ENCODE assay signal across 8 mouse cellular contexts in the genomic region with DNA sequence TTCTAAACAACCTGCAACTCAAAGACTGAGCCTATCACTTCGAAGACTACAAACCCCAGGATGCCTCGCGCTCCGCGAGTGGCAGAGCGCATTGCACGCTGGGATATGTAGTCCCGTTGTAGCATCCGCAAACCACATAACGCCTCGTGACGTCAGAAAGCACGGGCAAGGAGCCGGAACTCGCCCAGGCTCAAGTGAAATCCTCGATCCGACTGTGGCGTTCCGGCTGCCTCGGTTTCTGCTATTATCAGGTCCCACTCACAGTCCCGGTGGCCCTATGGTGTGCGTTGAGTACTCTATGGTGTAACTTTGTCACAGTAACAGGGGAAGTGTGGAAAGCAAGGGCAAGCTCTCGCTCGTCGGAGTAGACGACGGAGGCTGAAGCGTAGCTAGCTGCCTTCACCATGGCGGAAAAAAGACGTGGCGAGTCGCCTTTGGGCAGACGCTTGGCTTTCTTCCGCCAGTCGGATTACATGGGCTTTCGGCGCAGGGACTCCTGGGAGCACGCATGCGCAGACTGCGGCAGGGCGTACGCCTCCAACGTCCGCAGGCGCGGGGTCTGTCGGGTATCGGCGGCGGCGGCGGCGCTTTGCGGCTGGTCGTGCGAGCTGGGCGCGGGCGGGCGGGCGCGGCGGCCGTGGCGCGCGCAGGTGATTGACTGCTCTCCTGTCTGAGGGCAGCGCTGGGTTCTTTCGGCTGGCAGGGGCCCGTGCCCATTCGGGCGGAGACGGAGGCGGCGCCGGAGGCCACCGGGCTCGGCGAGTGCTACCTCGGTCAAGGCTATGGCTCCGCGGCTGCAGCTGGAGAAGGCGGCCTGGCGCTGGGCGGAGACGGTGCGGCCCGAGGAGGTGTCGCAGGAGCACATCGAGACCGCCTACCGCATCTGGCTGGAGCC. TPM values are rescaled to one million over a fixed set of nuclear protein-coding genes. Genes with fewer than 3 reads are reported as not detected.
DNase-seq lines count a peak whose midpoint lies in the region; ATAC-seq lines count a peak whose summit lies in the region.

A gene (plus strand): TSS at position 155 of the 895 bp plus-strand sequence.

- ATAC-seq in heart, embryonic 13.5 days (ENCODE audit: extremely low read depth, insufficient number of reproducible peaks, low FRiP score, low TSS enrichment): peak; percentile 86
- ATAC-seq in liver, embryonic 12.5 days: peak; percentile 90
- ATAC-seq in stomach, embryonic 15.5 days (ENCODE audit: insufficient read depth, low FRiP score, low read depth): peak; percentile 94

- H3K36me3 ChIP-seq in heart, embryonic 13.5 days: no peaks in the 10 kb centered on the region
- H3K36me3 ChIP-seq in liver, embryonic 12.5 days: peaks cover 9% of the 10 kb centered on the region; the same call in 1 of the 2 replicates
- H3K36me3 ChIP-seq in stomach, embryonic 15.5 days: no peaks in the 10 kb centered on the region

- H3K9me3 ChIP-seq in heart, embryonic 13.5 days: no peaks in the 10 kb centered on the region
- H3K9me3 ChIP-seq in liver, embryonic 12.5 days (replicated peaks): no peaks in the 10 kb centered on the region
- no peaks in the 10 kb centered on the region for H3K9me3 ChIP-seq in stomach, embryonic 15.5 days

- H3K4me1 ChIP-seq in brown adipose tissue, adult 24 weeks (ENCODE audit: control insufficient read depth, insufficient read depth, insufficient read length, low read length): peaks cover 14% of the 10 kb centered on the region
- H3K4me1 ChIP-seq in heart, embryonic 13.5 days: peaks cover 34% of the 10 kb centered on the region
- H3K4me1 ChIP-seq in liver, embryonic 12.5 days: peaks cover 45% of the 10 kb centered on the region
- peaks cover 13% of the 10 kb centered on the region; the same call in 1 of the 2 replicates for H3K4me1 ChIP-seq in stomach, embryonic 15.5 days

- WGBS in heart, embryonic 13.5 days: under 1% methylated on average over 92 of the region's 92 CpGs
- WGBS in liver, embryonic 12.5 days (ENCODE audit: insufficient replicate concordance): under 1% methylated on average over 91 of the region's 92 CpGs
- under 1% methylated on average over 87 of the region's 92 CpGs for WGBS in stomach, embryonic 15.5 days

- peak; percentile 100 for DNase-seq in CD4-positive, CD25-positive, alpha-beta regulatory T cell, adult 2 months (ENCODE audit: low read depth, low spot score)
- peak; percentile 66 for DNase-seq in fat pad, adult 2 months (ENCODE audit: extremely low read depth, low read depth, low spot score)
- DNase-seq in kidney, postnatal 10 days: peak; percentile 100
- peak; percentile 97 to 98 for DNase-seq in natural killer cell, adult 2 months (ENCODE audit: low spot score in 2 of 2)

- peak within 1 kb of the TSS; percentile 100 for H3K27ac ChIP-seq in brown adipose tissue, adult 24 weeks (replicated peaks; ENCODE audit: low read depth, low read length)
- H3K27ac ChIP-seq in heart, embryonic 13.5 days (replicated peaks): peak within 1 kb of the TSS; percentile 99
- H3K27ac ChIP-seq in liver, embryonic 12.5 days: peak within 1 kb of the TSS; percentile 99
- H3K27ac ChIP-seq in stomach, embryonic 15.5 days: peak within 1 kb of the TSS; percentile 100

- H3K4me3 ChIP-seq in brown adipose tissue, adult 24 weeks (ENCODE audit: insufficient read depth, low read depth, low read length): peak within 1 kb of the TSS; percentile 92
- H3K4me3 ChIP-seq in heart, embryonic 13.5 days: peak within 1 kb of the TSS; percentile 86
- H3K4me3 ChIP-seq in liver, embryonic 12.5 days: peak within 1 kb of the TSS; percentile 91
- peak within 1 kb of the TSS; percentile 98 for H3K4me3 ChIP-seq in stomach, embryonic 15.5 days (replicated peaks)

- peak within 1 kb of the TSS; percentile 95 for H3K9ac ChIP-seq in heart, embryonic 13.5 days
- peak within 1 kb of the TSS; percentile 94 for H3K9ac ChIP-seq in liver, embryonic 12.5 days
- peak within 1 kb of the TSS; percentile 77 for H3K9ac ChIP-seq in stomach, embryonic 15.5 days

- peak within 1 kb of the TSS; percentile 89 for H3K4me2 ChIP-seq in heart, embryonic 13.5 days
- H3K4me2 ChIP-seq in liver, embryonic 12.5 days: peak within 1 kb of the TSS; percentile 83
- H3K4me2 ChIP-seq in stomach, embryonic 15.5 days: peak within 1 kb of the TSS; percentile 74

- no peaks in the 10 kb centered on the region; the same call in 1 of the 2 replicates for H3K27me3 ChIP-seq in heart, embryonic 13.5 days (replicated peaks)
- H3K27me3 ChIP-seq in liver, embryonic 12.5 days (replicated peaks): no peaks in the 10 kb centered on the region
- H3K27me3 ChIP-seq in stomach, embryonic 15.5 days (replicated peaks): no peaks in the 10 kb centered on the region

RNA-seq across cellular contexts. Expression of the gene that starts here (rescaled TPM):
- polyA plus RNA-seq in brown adipose tissue, adult 24 weeks (2012; ENCODE audit: insufficient read depth, insufficient read length, missing spikeins): 25.2 and 62.5 TPM in 2 replicates
- polyA plus RNA-seq in heart, embryonic 13.5 days (2015; fragmentation: Nextera tagmentation; extraction: Ambion mirVana): 31.8 and 34.6 TPM in 2 replicates
- polyA plus RNA-seq in liver, embryonic 12.5 days (2016; fragmentation: Nextera tagmentation; extraction: Ambion mirVana): 50.5 and 56.7 TPM in 2 replicates
- 63.8 and 68.8 TPM in 2 replicates for polyA plus RNA-seq in stomach, embryonic 15.5 days (2015; fragmentation: Nextera tagmentation; extraction: Ambion mirVana)

Comparison
In these comparisons a context has a peak if more than half of its experiments do, and no peak if none do; other contexts are left out.
1. Peak in every context shown above with its lines: DNase-seq, ATAC-seq, H3K4me3 ChIP-seq and H3K27ac ChIP-seq.